Mouse (Mus musculus) heart, embryonic 15.5 days (tissue): ENCODE measurements at regions not wholly inside any gene's neighbourhood (a gene's known extent, or its start where the extent isn't known, plus 50 kb on each side); places are given as distances from the start of the nearest gene placed in this dataset.

Experiments
- ATAC-seq: fragments of 200-750 bp; cut with Nextera tagmentation; replicated peaks from 2 replicates; pipeline ENCODE4 v1.8.0; 2017; ENCODE audit warnings: low read depth, moderate TSS enrichment; ENCODE audit not compliant: insufficient number of reproducible peaks, insufficient read depth, low FRiP score
- H3K27ac ChIP-seq: fragments of 300-500 bp; sonication (generic); 2 replicates; pipeline ENCODE4 v1.5.1; 2015; ENCODE audit warnings: mild to moderate bottlenecking, inconsistent platforms
- H3K27me3 ChIP-seq: fragments of 300-500 bp; sonication (generic); 2 replicates; pipeline ENCODE4 v1.6.1; 2015; ENCODE audit warnings: inconsistent platforms
- H3K36me3 ChIP-seq: fragments of 300-500 bp; sonication (generic); 2 replicates; pipeline ENCODE4 v1.6.1; 2015; ENCODE audit warnings: mild to moderate bottlenecking, inconsistent platforms
- H3K4me1 ChIP-seq: fragments of 300-500 bp; sonication (generic); replicated peaks from 2 replicates; pipeline ENCODE4 v1.6.1; 2015; ENCODE audit warnings: inconsistent platforms
- H3K4me2 ChIP-seq: fragments of 300-500 bp; sonication (generic); 2 replicates; pipeline ENCODE4 v1.6.1; 2015; ENCODE audit warnings: inconsistent platforms, mild to moderate bottlenecking, moderate library complexity
- H3K4me3 ChIP-seq: fragments of 300-500 bp; sonication (generic); 2 replicates; pipeline ENCODE4 v1.5.1; 2015; ENCODE audit warnings: mild to moderate bottlenecking, inconsistent platforms
- H3K9ac ChIP-seq: fragments of 300-500 bp; sonication (generic); 2 replicates; pipeline ENCODE4 v1.6.1; 2015; ENCODE audit warnings: mild to moderate bottlenecking, inconsistent platforms
- H3K9me3 ChIP-seq: fragments of 300-500 bp; sonication (generic); replicated peaks from 2 replicates; pipeline ENCODE4 v1.6.1; 2016; ENCODE audit warnings: inconsistent platforms
- WGBS: fragments of 180-500 bp; shearing (Covaris S2); methylation state at CpG from one replicate; pipeline ENCODE4 v1.1.7; 2015; ENCODE audit warnings: mixed read lengths; 5-methylcytosine and 5-hydroxymethylcytosine counted together

- Histone ChIP-seq H3K4me3 (no peak overlapping the region), H3K4me2 (no peak overlapping the region), H3K36me3 (no peaks in the 10 kb centered on the region), H3K9ac (no peak overlapping the region), H3K4me1 (peaks cover 15% of the 10 kb centered on the region), H3K27ac (no peak overlapping the region), H3K9me3 (no peaks in the 10 kb centered on the region), H3K27me3 (no peaks in the 10 kb centered on the region)
- 82% methylated on average over 3 of the region's 3 CpGs for WGBS
- ATAC-seq, result no peak
Measured at GRCm38 (mm10) chr1:90668787-90669186, 66.0 kb downstream of the Cops8 start.

GRCm38 (mm10) chr1:90669237-90669636, 66.5 kb downstream of the Cops8 start:
- no peak overlapping the region for H3K27ac ChIP-seq
- H3K4me3 ChIP-seq, result no peak overlapping the region
- H3K4me1 ChIP-seq, result peaks cover 15% of the 10 kb centered on the region
- no peak for ATAC-seq
- WGBS, result 82% methylated on average over 1 of the region's 1 CpGs
- no peaks in the 10 kb centered on the region for H3K9me3 ChIP-seq
- no peaks in the 10 kb centered on the region for H3K27me3 ChIP-seq
- H3K9ac ChIP-seq, result no peak overlapping the region
- no peaks in the 10 kb centered on the region for H3K36me3 ChIP-seq
- H3K4me2 ChIP-seq, result no peak overlapping the region

- ATAC-seq, result no peak
- 69% methylated on average over 3 of the region's 3 CpGs for WGBS
- Histone ChIP-seq H3K4me3 (no peak overlapping the region), H3K36me3 (no peaks in the 10 kb centered on the region), H3K4me1 (peaks cover 17% of the 10 kb centered on the region), H3K9me3 (no peaks in the 10 kb centered on the region), H3K27ac (no peak overlapping the region), H3K9ac (no peak overlapping the region), H3K27me3 (no peaks in the 10 kb centered on the region), H3K4me2 (no peak overlapping the region)
Measured at GRCm38 (mm10) chr1:90670346-90670745, 67.6 kb downstream of the Cops8 start.

GRCm38 (mm10) chr1:90673751-90674150, 71.0 kb downstream of the Cops8 start:
- no peaks in the 10 kb centered on the region for H3K36me3 ChIP-seq
- peaks cover 34% of the 10 kb centered on the region for H3K4me1 ChIP-seq
- no peak overlapping the region for H3K4me2 ChIP-seq
- no peak overlapping the region for H3K9ac ChIP-seq
- no peak overlapping the region for H3K4me3 ChIP-seq
- 54% methylated on average over 2 of the region's 2 CpGs for WGBS
- no peak for ATAC-seq
- no peaks in the 10 kb centered on the region for H3K27me3 ChIP-seq
- no peak overlapping the region for H3K27ac ChIP-seq
- H3K9me3 ChIP-seq, result no peaks in the 10 kb centered on the region

GRCm38 (mm10) chr1:90676192-90677006, 73.6 kb downstream of the Cops8 start:
- H3K27ac ChIP-seq, result peak overlapping the region; percentile 66
- peak; percentile 59 for ATAC-seq
- H3K9me3 ChIP-seq, result no peaks in the 10 kb centered on the region
- H3K4me3 ChIP-seq, result no peak overlapping the region
- H3K4me1 ChIP-seq, result peaks cover 44% of the 10 kb centered on the region
- H3K27me3 ChIP-seq, result no peaks in the 10 kb centered on the region
- H3K4me2 ChIP-seq, result peak overlapping the region; percentile 42
- 16% methylated on average over 9 of the region's 9 CpGs for WGBS
- H3K9ac ChIP-seq, result no peak overlapping the region
- H3K36me3 ChIP-seq, result no peaks in the 10 kb centered on the region

- no peak overlapping the region for H3K4me2 ChIP-seq
- peak overlapping the region; percentile 66; the same call in 1 of the 2 replicates for H3K27ac ChIP-seq
- H3K4me3 ChIP-seq, result no peak overlapping the region
- no peak for ATAC-seq
- H3K27me3 ChIP-seq, result no peaks in the 10 kb centered on the region
- no peaks in the 10 kb centered on the region for H3K36me3 ChIP-seq
- peaks cover 44% of the 10 kb centered on the region for H3K4me1 ChIP-seq
- no peak overlapping the region for H3K9ac ChIP-seq
- H3K9me3 ChIP-seq, result no peaks in the 10 kb centered on the region
Measured at GRCm38 (mm10) chr1:90677188-90677587, 74.4 kb downstream of the Cops8 start.

- H3K27ac ChIP-seq, result peak overlapping the region; percentile 10; the same call in 1 of the 2 replicates
- H3K4me2 ChIP-seq, result no peak overlapping the region
- ATAC-seq, result no peak
- H3K4me1 ChIP-seq, result peaks cover 42% of the 10 kb centered on the region
- 33% methylated on average over 1 of the region's 1 CpGs for WGBS
- H3K9me3 ChIP-seq, result no peaks in the 10 kb centered on the region
- no peak overlapping the region for H3K9ac ChIP-seq
- H3K36me3 ChIP-seq, result no peaks in the 10 kb centered on the region
- H3K27me3 ChIP-seq, result no peaks in the 10 kb centered on the region
- no peak overlapping the region for H3K4me3 ChIP-seq
Measured at GRCm38 (mm10) chr1:90677651-90678201, 74.9 kb downstream of the Cops8 start.

- 20% methylated on average over 2 of the region's 2 CpGs for WGBS
- no peak for ATAC-seq
- H3K4me1 ChIP-seq, result peaks cover 41% of the 10 kb centered on the region
Measured at GRCm38 (mm10) chr1:90678416-90678815, 75.6 kb downstream of the Cops8 start.

GRCm38 (mm10) chr1:90688086-90688485, 85.3 kb downstream of the Cops8 start:
- H3K9ac ChIP-seq, result no peak overlapping the region
- no peak overlapping the region for H3K4me2 ChIP-seq
- H3K36me3 ChIP-seq, result no peaks in the 10 kb centered on the region
- ATAC-seq, result no peak
- no peak overlapping the region for H3K27ac ChIP-seq
- WGBS, result 86% methylated on average over 5 of the region's 5 CpGs
- H3K9me3 ChIP-seq, result no peaks in the 10 kb centered on the region
- H3K4me3 ChIP-seq, result no peak overlapping the region
- H3K4me1 ChIP-seq, result peaks cover 9% of the 10 kb centered on the region; the same call in 1 of the 2 replicates
- no peaks in the 10 kb centered on the region for H3K27me3 ChIP-seq

More at GRCm38 (mm10) chr1:90678416-90678815, 75.6 kb downstream of the Cops8 start:
- no peaks in the 10 kb centered on the region for H3K9me3 ChIP-seq
- H3K4me2 ChIP-seq, result no peak overlapping the region
- H3K27me3 ChIP-seq, result no peaks in the 10 kb centered on the region
- peak overlapping the region; percentile 10; the same call in 1 of the 2 replicates for H3K27ac ChIP-seq
- H3K4me3 ChIP-seq, result no peak overlapping the region
- H3K9ac ChIP-seq, result no peak overlapping the region
- H3K36me3 ChIP-seq, result no peaks in the 10 kb centered on the region

- H3K27ac ChIP-seq, result peak overlapping the region; percentile 43
- peaks cover 15% of the 10 kb centered on the region; the same call in 1 of the 2 replicates for H3K4me1 ChIP-seq
- peak; percentile 77 for ATAC-seq
- WGBS, result 31% methylated on average over 4 of the region's 4 CpGs
- H3K9me3 ChIP-seq, result no peaks in the 10 kb centered on the region
- H3K4me3 ChIP-seq, result no peak overlapping the region
- no peaks in the 10 kb centered on the region for H3K36me3 ChIP-seq
- H3K9ac ChIP-seq, result no peak overlapping the region
- no peak overlapping the region for H3K4me2 ChIP-seq
- H3K27me3 ChIP-seq, result no peaks in the 10 kb centered on the region
Measured at GRCm38 (mm10) chr1:90690591-90691116, 87.9 kb downstream of the Cops8 start.

GRCm38 (mm10) chr1:90691157-90691594, 88.4 kb downstream of the Cops8 start:
- peaks cover 15% of the 10 kb centered on the region; the same call in 1 of the 2 replicates for H3K4me1 ChIP-seq
- H3K9ac ChIP-seq, result no peak overlapping the region
- ATAC-seq, result 0 out of 2 replicates have a peak, but pooled peaks have one; percentile 12
- H3K27ac ChIP-seq, result peak overlapping the region; percentile 43
- 46% methylated on average over 6 of the region's 6 CpGs for WGBS
- no peak overlapping the region for H3K4me2 ChIP-seq
- H3K4me3 ChIP-seq, result no peak overlapping the region
- no peaks in the 10 kb centered on the region for H3K27me3 ChIP-seq
- H3K9me3 ChIP-seq, result no peaks in the 10 kb centered on the region
- H3K36me3 ChIP-seq, result no peaks in the 10 kb centered on the region
